Mouse (Mus musculus): ENCODE results near the gene Nckipsd. TPM values are rescaled to one million over a fixed set of nuclear protein-coding genes. Genes with fewer than 3 reads are reported as not detected.

The Nckipsd gene
- polyA plus RNA-seq, 1 experiment from 2014 or later = 4.5 TPM

DNA sequence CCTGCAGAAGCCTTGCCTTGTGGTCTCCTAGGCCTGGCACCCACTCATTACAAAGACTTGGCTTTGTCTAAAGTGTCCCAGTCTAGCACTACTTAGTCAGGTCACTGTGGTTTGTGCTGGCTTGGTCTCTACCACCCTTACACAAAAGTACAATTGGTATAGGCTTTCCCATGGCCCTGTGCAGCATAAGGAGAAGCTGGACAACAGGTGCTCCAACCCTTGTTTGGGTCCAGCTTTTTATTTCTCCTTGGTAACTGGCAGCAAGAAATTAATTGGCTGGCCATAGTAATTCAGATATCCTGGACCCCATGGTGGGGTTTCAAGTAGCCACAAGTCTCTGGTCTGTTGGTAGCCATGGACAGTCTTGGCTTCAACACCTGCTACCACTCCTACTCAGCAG, 1.8 kb upstream of the Nckipsd start:
- no peak for TF ChIP-seq CTCF (IDR thresholded peaks at IDR 0.05; ENCODE audit: low read depth)
- no peak for TF ChIP-seq EP300 (IDR thresholded peaks at IDR 0.05; ENCODE audit: low read depth)
- Histone ChIP-seq H3K36me3 (replicated peaks; ENCODE audit: insufficient read depth, low read length) (peaks cover 59% of the 10 kb centered on the region), H3K27me3 (ENCODE audit: insufficient read depth, low read length) (no peaks in the 10 kb centered on the region), H3K9ac (replicated peaks) (no peak overlapping the region), H3K9me3 (ENCODE audit: low read length) (no peaks in the 10 kb centered on the region), H3K4me3 (ENCODE audit: low read depth, low read length) (no peak overlapping the region), H3K27ac (ENCODE audit: low read depth) (peak overlapping the region; percentile 88), H3K4me2 (ENCODE audit: low read depth, low read length) (no peak overlapping the region), H3K4me1 (ENCODE audit: insufficient read depth) (peaks cover 36% of the 10 kb centered on the region)
- ATAC-seq (no peak), DNase-seq (no peak)

DNA sequence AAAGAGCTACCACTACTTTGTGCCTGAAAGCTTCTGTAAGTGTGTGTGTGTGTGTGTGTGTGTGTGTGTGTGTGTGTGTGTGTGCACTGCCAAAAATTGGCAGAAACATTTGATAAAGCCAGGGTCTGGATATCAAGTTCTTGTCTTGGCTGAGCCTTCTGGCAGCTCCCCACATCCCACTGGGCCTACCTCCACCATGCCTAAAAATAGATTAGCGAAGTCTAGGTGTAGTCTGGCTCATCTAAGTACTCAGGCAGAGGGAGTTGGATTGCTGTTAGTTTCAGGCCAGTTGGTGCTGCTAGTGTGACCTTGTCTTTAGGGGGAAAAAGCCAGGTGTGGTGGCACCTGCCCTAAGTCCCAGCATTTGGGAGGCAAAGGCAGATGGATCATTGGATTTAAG, 1.3 kb upstream of the Nckipsd start:
- Histone ChIP-seq H3K4me2 (ENCODE audit: low read depth, low read length) (peak overlapping the region; percentile 81; the same call in 1 of the 2 replicates), H3K4me1 (ENCODE audit: insufficient read depth) (peaks cover 36% of the 10 kb centered on the region), H3K4me3 (ENCODE audit: low read depth, low read length) (no peak overlapping the region), H3K27ac (ENCODE audit: low read depth) (peak overlapping the region; percentile 88), H3K9ac (replicated peaks) (no peak overlapping the region), H3K36me3 (replicated peaks; ENCODE audit: insufficient read depth, low read length) (peaks cover 56% of the 10 kb centered on the region), H3K27me3 (ENCODE audit: insufficient read depth, low read length) (no peaks in the 10 kb centered on the region), H3K9me3 (ENCODE audit: low read length) (no peaks in the 10 kb centered on the region)
- 71% methylated on average over 1 of the region's 1 CpGs for WGBS (ENCODE audit: insufficient replicate concordance)
- DNase-seq (no peak), ATAC-seq (no peak)
- TF ChIP-seq EP300 (IDR thresholded peaks at IDR 0.05; ENCODE audit: low read depth) (no peak), CTCF (IDR thresholded peaks at IDR 0.05; ENCODE audit: low read depth) (no peak)

DNA sequence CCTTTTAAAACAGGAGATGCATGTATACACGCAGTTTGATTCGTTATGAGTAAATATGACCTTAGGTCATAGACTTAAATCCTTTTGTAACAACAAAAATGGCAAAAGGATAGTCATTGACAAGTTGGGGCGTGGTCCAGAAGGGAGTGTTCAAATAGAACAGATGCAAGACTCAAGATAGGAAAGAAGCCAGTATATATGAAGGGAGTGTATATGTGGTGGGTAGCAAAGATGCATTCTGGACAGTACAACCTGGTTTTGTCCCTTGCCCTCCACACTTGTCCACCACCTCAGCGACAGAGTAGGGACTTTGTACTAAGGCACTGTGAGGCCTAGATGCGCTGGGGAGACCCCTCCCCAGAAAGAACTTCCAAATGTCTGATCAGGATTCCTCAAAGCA, 494 bp upstream of the Nckipsd start:
- H3K9ac ChIP-seq (replicated peaks) = peak overlapping the region; percentile 69

DNA sequence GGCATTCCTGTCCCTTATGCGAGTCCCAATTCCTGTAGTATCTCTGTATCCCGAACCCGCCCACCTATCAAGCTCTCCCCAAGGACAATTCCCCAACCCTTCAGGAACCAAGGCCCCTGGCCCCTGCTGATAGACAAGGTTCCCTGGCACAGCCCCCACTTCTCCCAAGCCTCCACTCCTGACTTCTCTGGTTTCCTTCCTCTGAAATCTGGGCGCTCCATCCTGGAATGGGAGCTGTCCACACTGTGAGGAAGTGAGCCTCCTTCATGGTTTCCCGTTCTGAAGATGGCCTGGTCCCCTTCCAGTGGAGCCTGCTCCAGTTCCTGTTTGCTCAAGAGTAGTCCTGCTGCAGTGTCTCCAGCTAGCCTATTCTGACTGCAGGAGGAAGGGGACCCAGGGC, 1.0 kb downstream of the Nckipsd start:
- H3K36me3 ChIP-seq (replicated peaks; ENCODE audit: insufficient read depth, low read length) = peaks cover 43% of the 10 kb centered on the region
- TF ChIP-seq EP300 (IDR thresholded peaks at IDR 0.05; ENCODE audit: low read depth) (no peak), CTCF (IDR thresholded peaks at IDR 0.05; ENCODE audit: low read depth) (no peak)
- H3K4me2 ChIP-seq (ENCODE audit: low read depth, low read length) = peak overlapping the region; percentile 81
- H3K9ac ChIP-seq (replicated peaks) = no peak overlapping the region
- ATAC-seq (no peak), DNase-seq (no peak)
- H3K4me3 ChIP-seq (ENCODE audit: low read depth, low read length) = peak overlapping the region; percentile 52; the same call in 1 of the 2 replicates
- H3K9me3 ChIP-seq (ENCODE audit: low read length) = no peaks in the 10 kb centered on the region
- WGBS (ENCODE audit: insufficient replicate concordance) = 44% methylated on average over 5 of the region's 5 CpGs
- H3K27ac ChIP-seq (ENCODE audit: low read depth) = peak overlapping the region; percentile 53
- no peaks in the 10 kb centered on the region for H3K27me3 ChIP-seq (ENCODE audit: insufficient read depth, low read length)
- H3K4me1 ChIP-seq (ENCODE audit: insufficient read depth) = peaks cover 36% of the 10 kb centered on the region

More for the DNA sequence above, 494 bp upstream of the Nckipsd start:
- ATAC-seq (peak; percentile 79), DNase-seq (no peak)
- Histone ChIP-seq H3K4me3 (ENCODE audit: low read depth, low read length) (peak overlapping the region; percentile 52), H3K9me3 (ENCODE audit: low read length) (no peaks in the 10 kb centered on the region), H3K36me3 (replicated peaks; ENCODE audit: insufficient read depth, low read length) (peaks cover 51% of the 10 kb centered on the region), H3K27ac (ENCODE audit: low read depth) (peak overlapping the region; percentile 88), H3K4me1 (ENCODE audit: insufficient read depth) (peaks cover 36% of the 10 kb centered on the region), H3K27me3 (ENCODE audit: insufficient read depth, low read length) (no peaks in the 10 kb centered on the region), H3K4me2 (ENCODE audit: low read depth, low read length) (peak overlapping the region; percentile 81)
- 52% methylated on average over 5 of the region's 5 CpGs for WGBS (ENCODE audit: insufficient replicate concordance)
- TF ChIP-seq EP300 (IDR thresholded peaks at IDR 0.05; ENCODE audit: low read depth) (peak; percentile 66; the same call in 1 of the 2 replicates), CTCF (IDR thresholded peaks at IDR 0.05; ENCODE audit: low read depth) (no peak)

DNA sequence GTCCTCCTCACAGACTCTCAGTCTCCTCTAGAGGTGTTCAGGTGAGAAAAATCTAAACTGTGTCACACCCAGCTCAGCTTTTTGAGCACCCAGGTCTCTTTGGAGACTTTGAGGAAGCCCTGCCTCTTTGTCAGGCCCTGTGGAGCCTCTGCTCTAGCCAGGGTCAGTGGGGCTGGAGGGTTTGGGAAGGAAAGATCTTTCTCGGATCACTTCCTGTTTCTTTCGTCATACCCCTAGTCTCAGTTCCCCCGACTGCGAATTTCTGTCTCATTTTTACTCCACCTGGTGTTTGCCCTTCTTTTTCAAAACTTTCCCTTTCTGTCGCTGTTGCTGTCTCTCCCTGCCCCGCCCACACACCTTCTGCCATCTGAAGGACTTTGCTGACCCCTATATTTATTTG, 1.6 kb downstream of the Nckipsd start:
- no peaks in the 10 kb centered on the region for H3K9me3 ChIP-seq (ENCODE audit: low read length)
- DNase-seq = no peak
- 33% methylated on average over 6 of the region's 6 CpGs for WGBS (ENCODE audit: insufficient replicate concordance)
- peak overlapping the region; percentile 81 for H3K4me2 ChIP-seq (ENCODE audit: low read depth, low read length)
- no peak for ATAC-seq
- peak overlapping the region; percentile 53; the same call in 1 of the 2 replicates for H3K27ac ChIP-seq (ENCODE audit: low read depth)
- no peaks in the 10 kb centered on the region for H3K27me3 ChIP-seq (ENCODE audit: insufficient read depth, low read length)
- no peak overlapping the region for H3K4me3 ChIP-seq (ENCODE audit: low read depth, low read length)
- H3K9ac ChIP-seq (replicated peaks) = no peak overlapping the region
- no peak for TF ChIP-seq EP300 (IDR thresholded peaks at IDR 0.05; ENCODE audit: low read depth)
- no peak for TF ChIP-seq CTCF (IDR thresholded peaks at IDR 0.05; ENCODE audit: low read depth)
- H3K36me3 ChIP-seq (replicated peaks; ENCODE audit: insufficient read depth, low read length) = peaks cover 43% of the 10 kb centered on the region
- peaks cover 36% of the 10 kb centered on the region for H3K4me1 ChIP-seq (ENCODE audit: insufficient read depth)

DNA sequence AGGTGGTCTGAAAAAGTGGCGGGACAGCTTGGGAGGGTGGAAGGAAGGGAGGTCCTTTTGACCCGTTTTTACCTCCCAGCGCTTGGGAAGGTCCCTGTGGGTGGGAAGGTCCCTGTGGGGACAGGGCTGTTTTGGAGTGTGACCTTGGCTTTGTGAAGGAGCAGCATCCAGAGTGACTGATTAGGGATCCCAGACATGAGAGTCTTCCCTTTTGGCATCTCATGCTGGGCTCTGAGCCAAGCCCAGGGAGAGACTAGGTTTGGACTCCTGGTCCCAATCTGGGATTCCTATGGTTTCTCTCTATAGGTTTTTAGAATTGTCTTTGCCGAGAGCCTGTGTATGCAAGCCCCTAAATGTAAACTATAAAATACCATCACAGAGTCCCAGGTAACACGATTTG, 2.3 kb downstream of the Nckipsd start:
- Histone ChIP-seq H3K4me2 (ENCODE audit: low read depth, low read length) (no peak overlapping the region), H3K9ac (replicated peaks) (no peak overlapping the region), H3K9me3 (ENCODE audit: low read length) (no peaks in the 10 kb centered on the region), H3K27me3 (ENCODE audit: insufficient read depth, low read length) (no peaks in the 10 kb centered on the region), H3K4me1 (ENCODE audit: insufficient read depth) (peaks cover 32% of the 10 kb centered on the region), H3K4me3 (ENCODE audit: low read depth, low read length) (no peak overlapping the region), H3K36me3 (replicated peaks; ENCODE audit: insufficient read depth, low read length) (peaks cover 43% of the 10 kb centered on the region), H3K27ac (ENCODE audit: low read depth) (no peak overlapping the region)
- DNase-seq = no peak
- ATAC-seq = no peak
- TF ChIP-seq EP300 (IDR thresholded peaks at IDR 0.05; ENCODE audit: low read depth) = no peak
- TF ChIP-seq CTCF (IDR thresholded peaks at IDR 0.05; ENCODE audit: low read depth) = no peak
- WGBS (ENCODE audit: insufficient replicate concordance) = 77% methylated on average over 5 of the region's 5 CpGs

DNA sequence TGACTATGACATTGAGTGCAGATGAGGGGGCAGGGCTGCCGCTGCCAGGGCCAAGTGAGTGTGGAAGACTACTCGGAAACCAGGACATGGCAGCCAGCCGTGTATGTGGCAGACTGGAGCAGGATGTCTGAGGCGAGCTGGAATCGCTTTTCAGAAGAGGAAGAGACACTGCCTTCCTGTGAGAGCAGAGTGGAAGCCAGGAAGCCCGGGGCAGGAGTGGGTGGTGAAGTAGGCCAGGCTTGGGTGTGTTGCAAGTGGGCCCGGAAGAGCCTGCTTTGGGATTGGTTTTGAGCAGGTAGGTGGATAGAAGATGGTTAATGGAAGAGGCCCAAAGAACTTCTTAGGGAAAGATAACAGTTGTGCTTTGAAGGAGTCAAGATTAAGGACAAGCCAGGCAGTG, 7.4 kb downstream of the Nckipsd start:
- Histone ChIP-seq H3K27ac (ENCODE audit: low read depth) (no peak overlapping the region), H3K27me3 (ENCODE audit: insufficient read depth, low read length) (no peaks in the 10 kb centered on the region)

More for the DNA sequence above, 7.4 kb downstream of the Nckipsd start:
- H3K9me3 ChIP-seq (ENCODE audit: low read length) = no peaks in the 10 kb centered on the region
- H3K36me3 ChIP-seq (replicated peaks; ENCODE audit: insufficient read depth, low read length) = peaks cover 28% of the 10 kb centered on the region
- DNase-seq (no peak), ATAC-seq (no peak)
- H3K4me3 ChIP-seq (ENCODE audit: low read depth, low read length) = no peak overlapping the region
- no peak overlapping the region for H3K4me2 ChIP-seq (ENCODE audit: low read depth, low read length)
- H3K9ac ChIP-seq (replicated peaks) = no peak overlapping the region
- WGBS (ENCODE audit: insufficient replicate concordance) = 74% methylated on average over 7 of the region's 7 CpGs
- TF ChIP-seq CTCF (IDR thresholded peaks at IDR 0.05; ENCODE audit: low read depth) (no peak), EP300 (IDR thresholded peaks at IDR 0.05; ENCODE audit: low read depth) (no peak)
- H3K4me1 ChIP-seq (ENCODE audit: insufficient read depth) = no peaks in the 10 kb centered on the region
